Mouse (Mus musculus) hindbrain, embryonic 11.5 days (tissue): ENCODE measurements around the gene Vhl. TPM values are rescaled to one million over a fixed set of nuclear protein-coding genes. Genes with fewer than 3 reads are reported as not detected.

Experiments used
- ATAC-seq: fragments of 200-750 bp; cut with Nextera tagmentation; 2 replicates; pipeline ENCODE4 v1.8.0; 2017; ENCODE audit warnings: mild to moderate bottlenecking, moderate TSS enrichment, moderate library complexity; ENCODE audit not compliant: low FRiP score
- DNase-seq: peaks from one replicate; pipeline ENCODE4 v3.0.0-alpha.2; 2015; ENCODE audit warnings: low spot score
- H3K27ac ChIP-seq: fragments of 300-500 bp; sonication (generic); 2 replicates; pipeline ENCODE4 v1.5.1; 2014; ENCODE audit warnings: mild to moderate bottlenecking, low read depth, low read length
- H3K27me3 ChIP-seq: fragments of 300-500 bp; sonication (generic); 2 replicates; pipeline ENCODE4 v1.6.1; 2014; ENCODE audit warnings: mild to moderate bottlenecking, low read length, moderate library complexity, mixed read lengths; ENCODE audit not compliant: control insufficient read depth, insufficient read depth
- H3K36me3 ChIP-seq: fragments of 300-500 bp; sonication (generic); 2 replicates; pipeline ENCODE4 v1.6.1; 2014; ENCODE audit warnings: mild to moderate bottlenecking, low read length, moderate library complexity, mixed read lengths; ENCODE audit not compliant: control insufficient read depth, insufficient read depth
- H3K4me1 ChIP-seq: fragments of 300-500 bp; sonication (generic); replicated peaks from 2 replicates; pipeline ENCODE4 v1.6.1; 2014; ENCODE audit warnings: low read length, mixed read lengths; ENCODE audit not compliant: control insufficient read depth, insufficient read depth
- H3K4me2 ChIP-seq: fragments of 300-500 bp; sonication (generic); replicated peaks from 2 replicates; pipeline ENCODE4 v1.6.1; 2014; ENCODE audit warnings: mild to moderate bottlenecking, low read depth, low read length
- H3K4me3 ChIP-seq: fragments of 300-500 bp; sonication (generic); 2 replicates; pipeline ENCODE4 v1.5.1; 2014; ENCODE audit warnings: low read depth, low read length
- H3K9ac ChIP-seq: fragments of 300-500 bp; sonication (generic); 2 replicates; pipeline ENCODE4 v1.6.1; 2014; ENCODE audit warnings: low read depth, low read length
- H3K9me3 ChIP-seq: fragments of 300-500 bp; sonication (generic); 2 replicates; pipeline ENCODE4 v1.6.1; 2016; ENCODE audit warnings: low read length; ENCODE audit not compliant: control insufficient read depth
- WGBS: fragments of 180-500 bp; shearing (Covaris S2); extraction: QIAGEN DNeasy Blood & Tissue Kit; methylation state at CpG from one replicate; pipeline ENCODE4 v1.1.7; 2014; 5-methylcytosine and 5-hydroxymethylcytosine counted together
- polyA plus RNA-seq: library from polyadenylated mRNA; unstranded; fragments of >200 nt; fragmentation: Nextera tagmentation; extraction: Ambion mirVana; gene quantifications from 2 replicates; pipeline ENCODE4 v1.2.1, GENCODE M21; 2014

Gene Vhl
- polyA plus RNA-seq, 1 experiment from 2014 or later: 63.0 TPM

DNA sequence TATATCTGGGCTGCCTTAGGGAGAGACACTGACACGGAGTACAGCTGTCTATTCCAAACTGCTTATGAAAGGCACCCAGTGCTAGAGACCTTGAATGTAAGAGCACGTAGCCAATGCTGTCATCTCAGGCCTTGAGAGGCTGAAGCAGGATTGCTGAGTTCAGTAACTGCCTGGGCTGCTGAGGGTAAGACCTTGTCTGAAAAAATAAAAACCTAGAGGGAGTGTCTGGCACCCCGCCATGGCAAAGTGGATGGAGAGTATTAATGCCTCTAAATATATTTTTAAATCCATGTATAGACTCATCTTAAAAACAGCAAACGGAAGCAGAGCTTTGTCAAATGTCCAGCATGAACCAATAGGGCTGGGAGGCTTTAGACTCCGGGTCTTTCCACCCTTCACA is 23.9 kb upstream of the Vhl start:
- Histone ChIP-seq H3K9ac (no peak overlapping the region), H3K4me1 (no peaks in the 10 kb centered on the region), H3K27me3 (no peaks in the 10 kb centered on the region), H3K9me3 (no peaks in the 10 kb centered on the region), H3K36me3 (no peaks in the 10 kb centered on the region), H3K4me2 (no peak overlapping the region), H3K4me3 (no peak overlapping the region), H3K27ac (no peak overlapping the region)
- DNase-seq: no peak
- WGBS: 89% methylated on average over 5 of the region's 5 CpGs
- ATAC-seq: no peak

DNA sequence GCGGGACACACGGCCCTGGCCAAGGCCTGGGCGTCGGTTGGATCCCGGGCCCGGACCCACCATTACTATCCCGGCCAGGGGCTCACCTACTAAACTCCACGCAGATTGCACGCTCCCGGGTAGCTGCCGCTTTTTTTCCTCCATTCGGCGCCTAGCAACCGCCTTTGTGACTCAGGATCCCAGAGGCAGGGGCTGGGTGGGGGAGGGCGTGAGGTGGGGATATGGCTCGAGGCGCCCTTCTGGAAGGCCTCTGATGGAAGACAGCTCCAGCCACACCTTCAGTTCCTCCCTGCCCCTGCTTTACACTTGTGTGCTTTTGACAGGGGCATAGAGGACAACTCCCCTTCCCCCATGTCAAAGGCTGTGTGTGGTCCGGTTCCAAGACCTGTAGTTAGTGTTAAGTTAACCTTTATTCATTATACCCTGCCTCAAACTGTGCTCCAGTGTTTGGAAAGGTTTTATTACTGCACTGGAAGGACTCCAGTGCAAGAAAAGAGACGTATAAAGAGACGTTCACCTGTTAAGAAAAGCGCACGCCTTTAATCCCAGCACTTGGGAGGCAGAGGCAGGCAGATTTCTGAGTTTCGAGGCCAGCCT is 23.1 kb upstream of the Vhl start, which contains the start of gene Fancd2os:
Fancd2os (minus strand) TSS at position 173 of the 597 bp plus-strand sequence.
- whole genome bisulfite sequencing: 39% methylated on average over 22 of the region's 23 CpGs
- no peaks in the 10 kb centered on the region for H3K36me3 ChIP-seq
- H3K27me3 ChIP-seq: no peaks in the 10 kb centered on the region
- ATAC-seq (no peak), DNase-seq (peak; percentile 22)
- H3K27ac ChIP-seq: no peak within 1 kb of the TSS
- no peaks in the 10 kb centered on the region for H3K4me1 ChIP-seq
- H3K9ac ChIP-seq: no peak within 1 kb of the TSS
- no peaks in the 10 kb centered on the region for H3K9me3 ChIP-seq
- H3K4me3 ChIP-seq: no peak within 1 kb of the TSS
- 0 out of 2 replicates have a peak within 1 kb of the TSS, but pooled peaks have one; percentile 11 for H3K4me2 ChIP-seq

DNA sequence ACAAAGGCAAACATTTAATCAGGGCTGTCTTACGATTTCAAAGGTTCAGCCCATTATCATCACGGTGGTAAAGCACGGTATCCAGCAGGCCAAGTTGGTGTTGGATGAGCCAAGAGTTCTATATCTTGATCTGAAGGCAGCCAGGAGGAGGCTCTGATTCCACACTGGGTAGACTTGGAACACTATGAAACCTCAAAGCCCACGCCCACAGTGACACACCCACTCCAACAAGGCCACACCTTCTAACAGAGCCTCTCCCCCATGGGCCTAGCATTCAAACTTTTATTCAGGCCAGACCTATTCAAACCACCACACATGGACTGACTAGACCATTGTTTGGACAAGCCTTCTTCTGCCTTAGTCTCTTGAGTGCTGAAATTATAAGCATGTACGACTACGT is 20.9 kb upstream of the Vhl start:
- Histone ChIP-seq H3K36me3 (no peaks in the 10 kb centered on the region), H3K4me2 (no peak overlapping the region), H3K27ac (no peak overlapping the region), H3K9ac (no peak overlapping the region), H3K27me3 (no peaks in the 10 kb centered on the region), H3K9me3 (no peaks in the 10 kb centered on the region), H3K4me3 (no peak overlapping the region), H3K4me1 (no peaks in the 10 kb centered on the region)
- no peak for DNase-seq
- ATAC-seq: no peak
- 95% methylated on average over 6 of the region's 6 CpGs for WGBS

DNA sequence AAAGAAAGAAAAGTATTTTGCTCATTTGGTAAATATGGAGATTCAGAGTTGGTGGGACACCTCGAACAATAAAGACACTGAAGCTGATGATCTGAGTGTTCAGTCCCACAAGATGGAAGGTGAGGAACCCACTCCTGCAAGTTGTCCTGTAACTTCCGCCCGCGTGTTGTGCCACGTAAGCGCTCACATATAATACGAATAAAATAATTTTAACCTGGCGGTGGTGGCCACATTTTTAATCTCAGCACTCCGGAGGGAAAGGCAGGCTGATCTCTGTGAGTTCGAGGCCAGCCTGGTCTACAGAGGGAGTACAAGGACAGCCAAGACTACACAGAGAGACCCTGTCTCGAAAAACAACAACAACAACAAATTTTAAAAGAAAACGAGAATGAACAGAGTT is 19.8 kb upstream of the Vhl start:
- no peaks in the 10 kb centered on the region for H3K27me3 ChIP-seq
- 52% methylated on average over 12 of the region's 12 CpGs for WGBS
- H3K9ac ChIP-seq: no peak overlapping the region; the same call in 1 of the 2 replicates
- H3K4me1 ChIP-seq: no peaks in the 10 kb centered on the region
- no peak for DNase-seq
- peak overlapping the region; percentile 63 for H3K4me2 ChIP-seq
- peak overlapping the region; percentile 92 for H3K4me3 ChIP-seq
- ATAC-seq: no peak
- H3K36me3 ChIP-seq: no peaks in the 10 kb centered on the region
- H3K27ac ChIP-seq: no peak overlapping the region
- H3K9me3 ChIP-seq: no peaks in the 10 kb centered on the region

DNA sequence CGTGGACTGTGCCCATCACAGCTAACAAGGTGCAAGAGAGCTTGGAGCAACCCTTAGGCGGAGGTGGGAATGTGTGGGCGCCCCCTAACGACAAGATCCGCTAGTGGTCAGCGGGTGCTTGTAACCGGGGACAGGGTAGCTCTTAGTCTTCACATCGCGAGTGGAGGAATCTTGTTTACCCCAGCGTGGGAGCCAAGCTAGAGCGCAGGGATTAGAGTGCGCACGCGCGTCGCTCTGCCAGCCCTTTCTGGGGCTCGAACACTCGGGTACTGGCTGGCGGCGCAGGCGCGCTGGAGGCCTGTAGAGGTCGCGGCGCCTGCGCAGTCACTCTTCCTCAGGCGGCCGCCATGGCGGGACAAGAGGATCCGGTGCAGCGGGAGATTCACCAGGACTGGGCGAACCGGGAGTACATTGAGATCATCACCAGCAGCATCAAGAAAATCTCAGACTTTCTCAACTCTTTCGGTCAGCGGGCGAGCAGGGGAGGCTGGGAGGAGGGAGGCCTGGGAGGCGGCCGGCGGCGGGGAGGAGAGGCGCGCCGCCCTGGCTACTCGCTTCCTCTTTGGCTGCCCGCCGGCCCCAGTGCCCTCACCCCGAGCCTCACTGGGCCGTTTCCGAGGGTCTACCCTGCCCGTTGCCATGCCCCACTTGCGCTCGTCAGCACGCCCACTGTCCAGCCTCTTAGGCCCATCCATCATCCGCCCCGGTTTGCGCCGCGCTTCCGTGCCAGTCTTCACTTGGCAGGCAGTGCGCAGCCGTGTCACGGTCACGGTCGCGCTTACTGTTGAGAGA is 19.1 kb upstream of the Vhl start, which contains the start of gene Brk1:
Brk1 (plus strand) TSS at position 341 of the 792 bp plus-strand sequence.
- no peaks in the 10 kb centered on the region for H3K27me3 ChIP-seq
- H3K9ac ChIP-seq: peak within 1 kb of the TSS; percentile 91
- peak within 1 kb of the TSS; percentile 74 for H3K27ac ChIP-seq
- H3K4me1 ChIP-seq: no peaks in the 10 kb centered on the region
- H3K4me3 ChIP-seq: peak within 1 kb of the TSS; percentile 92
- no peaks in the 10 kb centered on the region for H3K36me3 ChIP-seq
- no peaks in the 10 kb centered on the region for H3K9me3 ChIP-seq
- peak within 1 kb of the TSS; percentile 63 for H3K4me2 ChIP-seq
- ATAC-seq (peak; percentile 93), DNase-seq (peak; percentile 95)
- WGBS: 1% methylated on average over 63 of the region's 65 CpGs

DNA sequence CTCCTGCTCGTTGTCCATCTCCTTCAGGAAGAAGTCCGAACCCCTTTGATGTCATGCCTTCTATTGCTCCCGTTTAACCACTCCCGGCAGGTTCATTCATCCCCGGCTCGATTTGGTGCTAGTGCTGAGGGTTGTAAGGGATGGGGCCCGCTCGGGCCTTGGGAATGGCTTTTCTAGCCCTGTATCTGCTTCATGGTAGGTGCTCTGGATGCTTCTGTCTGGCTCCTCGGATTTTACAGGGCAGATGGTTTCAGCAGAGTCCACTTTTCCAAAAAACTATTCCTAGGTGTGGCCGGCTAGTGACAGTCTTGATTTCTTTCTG is 18.6 kb upstream of the Vhl start:
- no peaks in the 10 kb centered on the region for H3K9me3 ChIP-seq
- peak overlapping the region; percentile 92 for H3K4me3 ChIP-seq
- DNase-seq (peak; percentile 68), ATAC-seq (no peak; the same call in 1 of the 2 replicates)
- peak overlapping the region; percentile 91 for H3K9ac ChIP-seq
- peak overlapping the region; percentile 63 for H3K4me2 ChIP-seq
- H3K4me1 ChIP-seq: no peaks in the 10 kb centered on the region
- WGBS: 5% methylated on average over 10 of the region's 10 CpGs
- peak overlapping the region; percentile 74; the same call in 1 of the 2 replicates for H3K27ac ChIP-seq
- H3K27me3 ChIP-seq: no peaks in the 10 kb centered on the region
- no peaks in the 10 kb centered on the region for H3K36me3 ChIP-seq

DNA sequence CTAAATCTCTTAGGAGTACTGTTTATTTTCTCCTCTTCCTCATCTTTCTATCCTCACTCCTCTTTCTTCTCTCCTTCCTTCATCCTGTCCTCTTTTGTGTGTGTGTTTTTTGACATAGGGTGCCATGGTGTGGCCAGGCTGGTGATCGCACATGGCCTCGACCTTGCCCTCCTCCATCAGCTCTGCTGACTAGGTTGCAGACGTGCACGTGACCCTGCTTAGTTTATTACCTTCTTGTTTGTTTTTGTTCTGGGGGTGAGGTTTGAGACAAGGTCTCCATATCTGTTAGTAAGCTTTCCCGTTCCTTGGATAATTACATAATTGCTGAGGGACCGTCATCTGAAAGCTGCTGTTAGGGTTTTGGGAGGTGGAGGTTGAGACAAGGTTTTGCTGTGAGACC is 14.9 kb upstream of the Vhl start:
- 89% methylated on average over 6 of the region's 6 CpGs for WGBS
- H3K36me3 ChIP-seq: 0 out of 2 replicates have a peak, but pooled peaks cover 2% of the 10 kb centered on the region
- no peak overlapping the region for H3K4me3 ChIP-seq

DNA sequence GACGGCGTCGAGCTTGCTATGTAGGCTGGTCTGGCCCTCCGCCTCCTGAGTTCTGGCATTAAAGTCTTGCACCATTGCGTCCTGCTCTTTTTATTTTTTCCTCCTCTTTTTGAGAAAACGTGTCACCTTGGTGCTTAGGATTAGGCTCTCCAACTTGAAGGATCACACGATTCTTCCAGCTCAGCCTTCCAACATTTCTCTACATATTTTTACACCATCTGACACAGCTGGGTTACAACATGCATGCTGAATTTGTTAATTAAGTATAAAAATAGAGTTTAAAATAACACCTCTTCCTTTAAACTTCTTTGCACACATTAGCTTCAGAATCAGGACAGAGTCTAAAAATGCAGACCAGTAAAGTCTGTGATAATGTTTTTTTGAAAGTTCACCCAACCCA is 14.5 kb upstream of the Vhl start:
- 94% methylated on average over 7 of the region's 7 CpGs for WGBS

More for the DNA sequence above, 14.9 kb upstream of the Vhl start:
- DNase-seq (no peak), ATAC-seq (no peak)
- Histone ChIP-seq H3K9ac (no peak overlapping the region), H3K27me3 (no peaks in the 10 kb centered on the region), H3K27ac (no peak overlapping the region), H3K9me3 (no peaks in the 10 kb centered on the region), H3K4me2 (no peak overlapping the region), H3K4me1 (no peaks in the 10 kb centered on the region)

More for the DNA sequence above, 14.5 kb upstream of the Vhl start:
- H3K4me3 ChIP-seq: no peak overlapping the region
- H3K9me3 ChIP-seq: no peaks in the 10 kb centered on the region
- H3K36me3 ChIP-seq: peaks cover 5% of the 10 kb centered on the region; the same call in 1 of the 2 replicates
- H3K27me3 ChIP-seq: no peaks in the 10 kb centered on the region
- DNase-seq (no peak), ATAC-seq (no peak)
- H3K4me1 ChIP-seq: no peaks in the 10 kb centered on the region
- H3K9ac ChIP-seq: no peak overlapping the region
- H3K27ac ChIP-seq: no peak overlapping the region
- H3K4me2 ChIP-seq: no peak overlapping the region
